Mouse (Mus musculus): ENCODE measurements around the gene Ddx17. TPM values are rescaled to one million over a fixed set of nuclear protein-coding genes. Genes with fewer than 3 reads are reported as not detected.

The Ddx17 gene
- polyA plus RNA-seq, 1 experiment: 148 TPM

GRCm38 (mm10) chr15:79510425-79510824 lies 36.1 kb downstream of the Ddx17 start:
- DNase-seq: no peak
- WGBS: 90% methylated on average over 7 of the region's 7 CpGs
- TF ChIP-seq CTCF (conservative IDR thresholded peaks at IDR 0.05; ENCODE audit: insufficient read depth, insufficient read length, low read depth, low read length) (no peak), POLR2A (IDR thresholded peaks at IDR 0.05; ENCODE audit: low read depth, low read length) (no peak)
- Histone ChIP-seq H3K36me3 (ENCODE audit: control insufficient read depth, insufficient read depth, low read length) (no peaks in the 10 kb centered on the region), H3K27me3 (replicated peaks; ENCODE audit: control insufficient read depth, insufficient read depth, low read length) (peaks cover 2% of the 10 kb centered on the region; the same call in 1 of the 2 replicates), H3K4me1 (ENCODE audit: control insufficient read depth, insufficient read depth, low read length) (no peaks in the 10 kb centered on the region; the same call in 1 of the 2 replicates), H3K4me3 (ENCODE audit: insufficient read depth, low read depth, low read length) (no peak overlapping the region), H3K27ac (ENCODE audit: insufficient read depth, low read depth, low read length) (no peak overlapping the region)

- Histone ChIP-seq H3K27me3 (replicated peaks; ENCODE audit: control insufficient read depth, insufficient read depth, low read length) (peaks cover 5% of the 10 kb centered on the region; the same call in 1 of the 2 replicates), H3K27ac (ENCODE audit: insufficient read depth, low read depth, low read length) (no peak overlapping the region), H3K4me1 (ENCODE audit: control insufficient read depth, insufficient read depth, low read length) (peaks cover under 1% of the 10 kb centered on the region; the same call in 1 of the 2 replicates), H3K4me3 (ENCODE audit: insufficient read depth, low read depth, low read length) (no peak overlapping the region), H3K36me3 (ENCODE audit: control insufficient read depth, insufficient read depth, low read length) (no peaks in the 10 kb centered on the region)
- WGBS: 68% methylated on average over 6 of the region's 6 CpGs
- DNase-seq: no peak
- TF ChIP-seq POLR2A (IDR thresholded peaks at IDR 0.05; ENCODE audit: low read depth, low read length): no peak
- no peak for TF ChIP-seq CTCF (conservative IDR thresholded peaks at IDR 0.05; ENCODE audit: insufficient read depth, insufficient read length, low read depth, low read length)
Measured at GRCm38 (mm10) chr15:79509998-79510397, 36.5 kb downstream of the Ddx17 start.

DNA sequence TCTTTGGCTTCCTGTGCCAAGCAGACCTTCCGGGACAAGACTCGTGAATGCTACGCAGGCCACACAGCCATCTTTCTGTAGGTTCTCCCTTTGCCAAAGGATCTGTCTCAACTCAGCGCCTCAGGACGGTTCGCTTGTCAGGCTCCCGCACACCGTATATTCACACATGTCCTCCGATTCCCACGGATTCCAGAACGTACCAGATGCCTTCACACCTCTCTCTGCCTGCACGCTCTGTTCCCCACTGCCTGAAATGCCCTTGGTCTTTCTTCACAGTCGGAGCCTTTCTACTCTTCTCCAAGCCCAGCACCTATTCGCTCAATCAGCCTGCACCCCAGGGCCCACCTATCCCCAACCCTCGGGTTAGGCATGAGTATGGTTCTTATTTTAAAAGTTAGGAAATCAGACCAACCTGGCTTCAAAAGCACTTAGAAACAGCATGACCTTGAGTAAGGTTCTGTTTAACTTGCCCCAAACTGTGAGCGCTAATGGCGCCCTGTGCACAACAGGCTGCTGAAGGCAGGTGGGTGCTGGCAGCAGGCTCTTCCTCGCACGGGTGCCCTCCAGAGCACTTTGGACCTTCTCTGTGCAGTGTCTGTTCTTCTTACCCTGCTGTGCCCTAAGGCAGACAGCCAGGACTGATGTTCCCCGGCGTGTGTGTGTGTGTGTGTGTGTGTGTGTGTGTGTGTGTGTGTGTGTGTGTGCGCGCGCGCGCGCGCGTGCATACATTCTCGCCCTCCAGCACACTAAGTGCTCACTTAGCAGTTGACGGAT lies 39.3 kb downstream of the Ddx17 start:
- Histone ChIP-seq H3K4me3 (ENCODE audit: insufficient read depth, low read depth, low read length) (no peak overlapping the region), H3K27ac (ENCODE audit: insufficient read depth, low read depth, low read length) (no peak overlapping the region), H3K36me3 (ENCODE audit: control insufficient read depth, insufficient read depth, low read length) (no peaks in the 10 kb centered on the region), H3K4me1 (ENCODE audit: control insufficient read depth, insufficient read depth, low read length) (peaks cover 2% of the 10 kb centered on the region; the same call in 1 of the 2 replicates), H3K27me3 (replicated peaks; ENCODE audit: control insufficient read depth, insufficient read depth, low read length) (peaks cover 5% of the 10 kb centered on the region; the same call in 1 of the 2 replicates)
- 53% methylated on average over 31 of the region's 31 CpGs for WGBS
- no peak for TF ChIP-seq CTCF (conservative IDR thresholded peaks at IDR 0.05; ENCODE audit: insufficient read depth, insufficient read length, low read depth, low read length)
- TF ChIP-seq POLR2A (IDR thresholded peaks at IDR 0.05; ENCODE audit: low read depth, low read length): no peak
- DNase-seq: peak; percentile 83

DNA sequence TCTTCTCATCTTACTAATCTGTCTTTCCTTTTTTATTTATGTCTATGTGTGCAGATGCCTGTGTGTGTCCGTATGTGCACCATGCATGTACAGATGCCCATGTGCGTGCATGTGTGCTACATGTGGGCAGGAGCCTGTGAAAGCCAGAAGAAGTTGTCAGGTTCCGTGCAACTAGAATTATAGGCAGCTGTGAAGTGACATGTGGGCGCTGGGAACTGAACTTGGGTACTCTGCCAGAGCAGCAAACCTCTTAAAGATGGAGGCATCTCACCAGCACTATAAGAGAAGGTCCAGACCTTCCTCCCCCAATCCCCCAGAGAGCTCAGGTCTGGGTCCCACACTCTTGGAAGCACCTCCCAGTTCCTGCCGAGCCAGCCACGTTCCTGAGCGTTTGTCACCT lies 40.1 kb downstream of the Ddx17 start:
- WGBS: 51% methylated on average over 7 of the region's 7 CpGs
- TF ChIP-seq CTCF (conservative IDR thresholded peaks at IDR 0.05; ENCODE audit: insufficient read depth, insufficient read length, low read depth, low read length): no peak
- no peak for TF ChIP-seq POLR2A (IDR thresholded peaks at IDR 0.05; ENCODE audit: low read depth, low read length)
- no peak overlapping the region for H3K27ac ChIP-seq (ENCODE audit: insufficient read depth, low read depth, low read length)
- DNase-seq: no peak
- peaks cover 5% of the 10 kb centered on the region; the same call in 1 of the 2 replicates for H3K27me3 ChIP-seq (replicated peaks; ENCODE audit: control insufficient read depth, insufficient read depth, low read length)
- H3K4me3 ChIP-seq (ENCODE audit: insufficient read depth, low read depth, low read length): no peak overlapping the region
- peaks cover 2% of the 10 kb centered on the region; the same call in 1 of the 2 replicates for H3K4me1 ChIP-seq (ENCODE audit: control insufficient read depth, insufficient read depth, low read length)
- no peaks in the 10 kb centered on the region for H3K36me3 ChIP-seq (ENCODE audit: control insufficient read depth, insufficient read depth, low read length)

GRCm38 (mm10) chr15:79505616-79506283 lies 40.8 kb downstream of the Ddx17 start:
- peaks cover 2% of the 10 kb centered on the region; the same call in 1 of the 2 replicates for H3K4me1 ChIP-seq (ENCODE audit: control insufficient read depth, insufficient read depth, low read length)
- no peaks in the 10 kb centered on the region for H3K36me3 ChIP-seq (ENCODE audit: control insufficient read depth, insufficient read depth, low read length)
- WGBS: under 1% methylated on average over 69 of the region's 71 CpGs
- peak overlapping the region; percentile 47 for H3K4me3 ChIP-seq (ENCODE audit: insufficient read depth, low read depth, low read length)
- no peak for TF ChIP-seq POLR2A (IDR thresholded peaks at IDR 0.05; ENCODE audit: low read depth, low read length)
- H3K27ac ChIP-seq (ENCODE audit: insufficient read depth, low read depth, low read length): no peak overlapping the region
- DNase-seq: peak; percentile 61
- H3K27me3 ChIP-seq (replicated peaks; ENCODE audit: control insufficient read depth, insufficient read depth, low read length): peaks cover 5% of the 10 kb centered on the region; the same call in 1 of the 2 replicates

DNA sequence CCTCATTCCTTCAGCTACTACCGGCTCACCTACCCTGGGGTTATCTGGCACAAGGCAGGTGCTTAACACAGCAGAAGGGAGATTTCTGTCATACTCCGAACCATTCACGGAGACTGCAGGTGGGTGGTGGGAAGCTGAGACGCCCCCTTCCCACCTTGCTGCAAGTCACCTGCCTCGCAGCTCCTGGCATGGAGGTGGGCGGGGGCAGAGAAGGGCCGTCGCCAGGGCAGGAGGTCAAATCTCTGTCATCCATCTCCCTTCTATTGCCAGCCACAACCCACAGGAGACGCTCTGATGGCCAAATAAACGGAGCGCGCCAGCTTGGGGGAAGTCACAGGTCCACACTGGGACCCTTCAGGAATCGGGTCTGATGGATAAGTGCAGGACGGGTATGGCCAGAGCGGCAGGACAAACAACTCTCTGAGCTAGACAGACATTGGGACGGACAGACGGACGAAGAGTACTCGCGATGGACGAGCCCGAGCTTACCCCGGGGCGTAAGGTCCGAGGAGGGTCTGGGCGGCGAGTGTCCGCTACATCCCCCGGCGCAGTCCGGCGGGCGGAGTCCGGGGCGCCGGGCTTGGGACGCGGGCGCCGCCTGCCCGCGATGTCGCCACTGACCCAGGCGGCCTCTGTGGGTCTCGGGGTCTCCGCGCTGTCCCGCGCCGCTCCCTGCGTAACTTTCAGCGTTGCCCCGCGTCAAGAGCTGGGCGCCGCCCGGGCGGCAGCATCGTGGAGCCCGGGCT lies 41.7 kb downstream of the Ddx17 start, which contains the start of gene Kcnj4:
Gene Kcnj4 (minus strand): TSS at position 535 of the 746 bp plus-strand sequence.
- WGBS: 2% methylated on average over 60 of the region's 60 CpGs
- H3K27me3 ChIP-seq (replicated peaks; ENCODE audit: control insufficient read depth, insufficient read depth, low read length): peaks cover 5% of the 10 kb centered on the region; the same call in 1 of the 2 replicates

More for the DNA sequence above, 41.7 kb downstream of the Ddx17 start, which contains the start of gene Kcnj4:
- H3K4me3 ChIP-seq (ENCODE audit: insufficient read depth, low read depth, low read length): peak within 1 kb of the TSS; percentile 47
- H3K27ac ChIP-seq (ENCODE audit: insufficient read depth, low read depth, low read length): no peak within 1 kb of the TSS
- DNase-seq: no peak
- TF ChIP-seq POLR2A (IDR thresholded peaks at IDR 0.05; ENCODE audit: low read depth, low read length) (no peak), CTCF (conservative IDR thresholded peaks at IDR 0.05; ENCODE audit: insufficient read depth, insufficient read length, low read depth, low read length) (no peak)
- peaks cover 2% of the 10 kb centered on the region; the same call in 1 of the 2 replicates for H3K4me1 ChIP-seq (ENCODE audit: control insufficient read depth, insufficient read depth, low read length)
- H3K36me3 ChIP-seq (ENCODE audit: control insufficient read depth, insufficient read depth, low read length): no peaks in the 10 kb centered on the region
